Mouse (Mus musculus) CD8-positive naive resting alpha-beta T cell, adult 2 months (primary cell): ENCODE results near the gene Cyp2d9.
"Not testable (repeated sequence)": the region's sequence is repeated elsewhere in the genome, so short reads cannot be mapped to it uniquely, and the experiment has no call there.

ENCODE experiments used
- DNase-seq, 2 experiments: peaks; one replicate each; pipeline ENCODE4 v3.0.0; 2022; ENCODE audit warnings: low read depth in 2 of 2, low spot score in 2 of 2

The Cyp2d9 gene

GRCm38 (mm10) chr15:82445196-82445595 is 12.0 kb downstream of the Cyp2d9 start:
- no peak for DNase-seq

- DNase-seq, result not testable (repeated sequence)
These were observed 16.8 kb downstream of the Cyp2d9 start for GRCm38 (mm10) chr15:82450045-82450444.

DNA sequence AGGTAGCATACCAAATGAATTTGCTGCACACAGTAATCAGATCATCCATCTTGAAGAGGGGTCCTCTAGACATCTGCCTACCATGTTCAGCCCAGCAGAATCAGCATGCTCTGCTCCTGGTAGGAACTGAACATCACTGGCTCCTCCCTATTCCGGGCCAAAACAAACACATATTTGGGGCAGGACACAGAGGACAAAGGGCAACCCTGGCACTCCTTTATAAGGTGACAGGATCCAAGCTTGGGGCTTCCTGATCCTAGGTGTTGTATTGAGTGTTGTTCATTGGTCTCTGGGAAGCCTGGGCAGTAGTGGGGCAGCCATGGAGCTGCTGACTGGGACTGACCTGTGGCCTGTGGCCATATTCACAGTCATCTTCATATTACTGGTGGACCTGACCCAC is 18.9 kb downstream of the Cyp2d9 start:
- DNase-seq, result not testable (repeated sequence)

DNA sequence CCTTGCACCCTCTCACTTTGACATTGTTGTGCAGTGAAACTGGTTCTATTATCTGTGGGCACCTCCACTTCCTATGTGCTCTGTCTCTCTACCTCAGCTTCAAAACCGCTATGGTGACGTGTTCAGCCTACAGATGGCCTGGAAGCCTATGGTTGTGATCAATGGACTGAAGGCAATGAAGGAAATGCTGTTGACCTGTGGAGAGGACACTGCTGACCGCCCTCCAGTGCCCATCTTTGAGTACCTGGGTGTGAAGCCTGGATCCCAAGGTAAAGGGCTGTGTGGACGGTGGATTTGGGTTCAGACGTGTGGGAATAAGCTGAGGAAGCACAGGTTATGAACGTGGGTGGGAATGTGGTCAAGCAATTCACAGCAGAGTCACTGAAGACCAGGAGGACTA is 20.3 kb downstream of the Cyp2d9 start:
- not testable (repeated sequence) for DNase-seq

DNA sequence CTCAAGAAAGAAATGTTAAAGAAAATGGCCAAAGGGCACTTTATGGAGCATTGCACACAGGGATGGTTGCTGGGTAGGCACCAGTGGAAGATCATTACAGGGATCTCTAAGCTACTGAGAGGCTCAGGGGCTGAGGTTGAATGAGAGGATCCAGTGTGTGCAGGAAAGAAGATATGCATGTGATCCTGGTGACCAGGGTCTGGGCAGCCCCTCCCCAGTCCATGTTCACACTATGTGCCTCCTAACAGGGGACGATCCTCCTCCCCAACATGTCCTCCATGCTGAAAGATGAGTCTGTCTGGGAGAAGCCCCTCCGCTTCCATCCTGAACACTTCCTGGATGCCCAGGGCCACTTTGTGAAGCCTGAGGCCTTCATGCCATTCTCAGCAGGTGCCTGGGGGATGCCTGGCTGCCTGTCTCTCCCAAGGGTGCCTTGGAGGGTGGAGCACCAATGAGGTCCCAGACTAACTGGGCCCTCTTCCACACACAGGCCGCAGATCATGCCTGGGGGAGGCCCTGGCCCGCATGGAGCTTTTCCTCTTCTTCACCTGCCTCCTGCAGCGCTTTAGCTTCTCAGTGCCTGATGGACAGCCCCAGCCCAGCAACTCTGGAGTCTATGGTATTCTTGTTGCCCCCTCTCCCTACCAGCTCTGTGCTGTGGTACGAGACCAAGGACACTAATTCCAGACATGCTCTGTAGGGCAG is 23.0 kb downstream of the Cyp2d9 start:
- not testable (repeated sequence) for DNase-seq

GRCm38 (mm10) chr15:82457064-82458021 is 24.1 kb downstream of the Cyp2d9 start:
- no peak for DNase-seq

GRCm38 (mm10) chr15:82459266-82459665 is 26.0 kb downstream of the Cyp2d9 start:
- not testable (repeated sequence) for DNase-seq

DNA sequence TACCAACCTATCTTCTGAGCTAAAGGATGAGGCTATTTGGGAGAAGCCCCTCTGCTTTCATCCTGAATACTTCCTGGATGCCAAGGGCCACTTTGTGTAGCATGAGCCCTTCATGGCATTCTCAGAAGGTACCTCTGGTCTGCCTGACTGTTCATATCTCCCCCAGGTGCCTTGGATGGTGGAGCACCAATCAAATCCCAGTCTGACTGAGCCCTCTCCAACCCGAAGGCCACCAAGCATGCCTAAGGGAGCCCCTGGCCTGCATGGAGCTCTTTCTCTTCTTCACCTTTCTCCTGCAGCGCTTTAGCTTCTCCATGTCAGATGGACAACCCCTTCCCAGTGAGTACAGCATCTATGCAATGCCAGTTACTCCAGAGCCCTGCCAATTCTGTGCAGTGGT is 31.5 kb downstream of the Cyp2d9 start:
- DNase-seq, result no peak

- not testable (repeated sequence) for DNase-seq
These were observed 61.0 kb downstream of the Cyp2d9 start for GRCm38 (mm10) chr15:82494273-82494672.
